Mouse (Mus musculus): Measurements from ENCODE around the gene Tmem150c. TPM values are rescaled to one million over a fixed set of nuclear protein-coding genes. Genes with fewer than 3 reads are reported as not detected.
A peak's percentile ranks its signal among the peaks of the same experiment; 100 is the strongest.

Gene Tmem150c
- total and polyA plus RNA-seq, 3 experiments: 3.9 to 7.7 (median 6.3) TPM

DNA sequence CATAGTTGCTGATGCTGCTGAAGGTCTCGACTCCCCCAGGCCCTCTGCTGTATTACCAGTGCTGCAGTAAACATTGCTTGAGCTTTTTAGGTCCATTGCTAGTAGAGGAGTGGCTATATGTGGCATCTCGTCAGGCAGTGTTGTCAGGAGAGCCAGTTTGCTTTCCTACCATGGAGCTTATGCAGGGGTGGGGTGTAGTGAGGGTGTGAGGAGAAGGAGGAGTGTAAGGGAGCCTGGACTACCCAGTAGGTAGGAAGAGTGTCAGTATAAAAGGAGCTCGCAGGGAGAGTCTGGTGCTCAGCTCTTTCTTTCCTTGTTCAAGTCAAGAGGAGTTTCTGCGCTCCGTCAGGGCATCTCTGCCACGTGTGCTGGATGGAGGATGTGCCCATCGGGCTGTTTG lies 106.9 kb downstream of the Tmem150c start:
- Histone ChIP-seq H3K4me3 (no peak overlapping the region), H3K27me3 (ENCODE audit: control insufficient read depth, insufficient read depth, low read length) (no peaks in the 10 kb centered on the region), H3K79me2 (replicated peaks; ENCODE audit: control insufficient read depth, insufficient read depth, low read length) (peaks cover 6% of the 10 kb centered on the region), H3K27ac (no peak overlapping the region), H3K4me1 (ENCODE audit: control insufficient read depth, insufficient read depth, low read length) (peaks cover 13% of the 10 kb centered on the region), H3K9ac (ENCODE audit: low read depth, low read length) (no peak overlapping the region), H3K36me3 (ENCODE audit: control insufficient read depth, insufficient read depth, low read length) (no peaks in the 10 kb centered on the region)
- no peak for DNase-seq
- 95% methylated on average over 7 of the region's 7 CpGs for WGBS
- TF ChIP-seq CTCF (IDR thresholded peaks at IDR 0.05): no peak
- TF ChIP-seq POLR2A (IDR thresholded peaks at IDR 0.05; ENCODE audit: insufficient read depth, low read depth, low read length): no peak
- no peak for TF ChIP-seq EP300 (IDR thresholded peaks at IDR 0.05; ENCODE audit: insufficient read depth, low read depth, low read length)
- intact Hi-C loops (cut with DNase I): no loop called here

GRCm38 (mm10) chr5:100049904-100050303 lies 109.7 kb downstream of the Tmem150c start:
- Histone ChIP-seq H3K79me2 (replicated peaks; ENCODE audit: control insufficient read depth, insufficient read depth, low read length) (peaks cover 6% of the 10 kb centered on the region), H3K27ac (no peak overlapping the region), H3K4me1 (ENCODE audit: control insufficient read depth, insufficient read depth, low read length) (peaks cover 9% of the 10 kb centered on the region), H3K36me3 (ENCODE audit: control insufficient read depth, insufficient read depth, low read length) (no peaks in the 10 kb centered on the region), H3K9ac (ENCODE audit: low read depth, low read length) (no peak overlapping the region), H3K4me3 (no peak overlapping the region), H3K27me3 (ENCODE audit: control insufficient read depth, insufficient read depth, low read length) (no peaks in the 10 kb centered on the region)
- intact Hi-C loops (cut with DNase I): loop anchor here (10.0 kb wide), 1 partner anchor 795 kb away; no protein-coding TSS in a partner anchor
- DNase-seq: no peak
- TF ChIP-seq CTCF (IDR thresholded peaks at IDR 0.05) (no peak), POLR2A (IDR thresholded peaks at IDR 0.05; ENCODE audit: insufficient read depth, low read depth, low read length) (no peak), EP300 (IDR thresholded peaks at IDR 0.05; ENCODE audit: insufficient read depth, low read depth, low read length) (no peak)
- WGBS: 92% methylated on average over 3 of the region's 3 CpGs

DNA sequence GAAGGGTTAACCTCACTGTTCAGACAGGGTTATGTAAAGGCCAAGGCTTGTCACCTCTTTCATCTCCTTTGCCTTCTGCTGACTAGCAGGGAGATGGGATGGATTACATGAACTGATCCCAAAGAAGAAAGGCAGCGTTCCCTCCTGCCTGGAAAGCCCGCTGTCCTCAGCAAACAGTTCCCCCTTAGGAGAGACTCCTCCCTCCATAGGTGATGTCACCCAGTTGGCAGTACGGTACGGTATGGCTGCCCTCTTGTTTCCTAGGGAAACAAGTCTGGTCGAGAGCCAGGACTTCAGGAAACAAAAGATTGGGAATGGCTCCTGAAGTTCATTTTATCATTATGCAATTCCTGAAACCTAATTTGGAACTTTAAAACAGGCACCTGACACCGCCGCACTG lies 111.7 kb downstream of the Tmem150c start:
- WGBS: 30% methylated on average over 7 of the region's 7 CpGs
- no peak overlapping the region for H3K9ac ChIP-seq (ENCODE audit: low read depth, low read length)
- H3K79me2 ChIP-seq (replicated peaks; ENCODE audit: control insufficient read depth, insufficient read depth, low read length): peaks cover 4% of the 10 kb centered on the region
- H3K27me3 ChIP-seq (ENCODE audit: control insufficient read depth, insufficient read depth, low read length): no peaks in the 10 kb centered on the region
- no peak overlapping the region for H3K27ac ChIP-seq
- intact Hi-C loops (cut with DNase I): loop anchor here (10.0 kb wide), 1 partner anchor 793 kb away; no protein-coding TSS in a partner anchor
- H3K4me3 ChIP-seq: no peak overlapping the region
- no peaks in the 10 kb centered on the region for H3K36me3 ChIP-seq (ENCODE audit: control insufficient read depth, insufficient read depth, low read length)
- H3K4me1 ChIP-seq (ENCODE audit: control insufficient read depth, insufficient read depth, low read length): peaks cover 6% of the 10 kb centered on the region
- TF ChIP-seq EP300 (IDR thresholded peaks at IDR 0.05; ENCODE audit: insufficient read depth, low read depth, low read length) (no peak), POLR2A (IDR thresholded peaks at IDR 0.05; ENCODE audit: insufficient read depth, low read depth, low read length) (no peak), CTCF (IDR thresholded peaks at IDR 0.05) (no peak)
- peak in 1 of 2 experiments; percentile 23 for DNase-seq

DNA sequence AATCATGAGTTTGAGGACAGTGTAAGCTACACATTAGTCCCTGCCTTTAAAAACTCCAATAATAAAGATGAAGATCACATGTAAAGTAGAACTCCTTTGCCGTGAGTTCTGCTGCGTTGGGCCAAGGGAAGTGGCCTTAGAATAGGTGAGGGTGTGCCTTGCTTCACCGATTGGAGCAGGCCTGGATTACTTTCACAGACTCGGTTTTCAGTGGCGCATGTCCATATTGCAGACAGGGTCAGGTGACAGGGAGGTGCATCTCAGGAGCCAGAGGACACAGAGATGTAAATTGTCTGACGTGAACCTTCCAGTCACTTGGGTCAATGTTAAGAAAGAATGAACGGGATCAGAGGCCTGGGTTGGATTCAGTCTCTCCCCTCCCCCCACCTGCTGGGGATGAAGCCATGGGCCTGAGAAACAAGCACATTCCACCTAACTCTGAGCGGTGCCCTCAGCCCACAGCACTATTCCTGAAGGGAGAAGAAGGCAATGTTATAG lies 112.4 kb downstream of the Tmem150c start:
- no peak overlapping the region for H3K27ac ChIP-seq
- H3K79me2 ChIP-seq (replicated peaks; ENCODE audit: control insufficient read depth, insufficient read depth, low read length): peaks cover 2% of the 10 kb centered on the region
- intact Hi-C loops (cut with DNase I): loop anchor here (10.0 kb wide), 1 partner anchor 792 kb away; no protein-coding TSS in a partner anchor
- DNase-seq: no peak
- no peak overlapping the region for H3K4me3 ChIP-seq
- H3K27me3 ChIP-seq (ENCODE audit: control insufficient read depth, insufficient read depth, low read length): no peaks in the 10 kb centered on the region
- H3K9ac ChIP-seq (ENCODE audit: low read depth, low read length): no peak overlapping the region
- 69% methylated on average over 8 of the region's 8 CpGs for WGBS
- H3K4me1 ChIP-seq (ENCODE audit: control insufficient read depth, insufficient read depth, low read length): peaks cover 6% of the 10 kb centered on the region
- TF ChIP-seq CTCF (IDR thresholded peaks at IDR 0.05) (no peak), EP300 (IDR thresholded peaks at IDR 0.05; ENCODE audit: insufficient read depth, low read depth, low read length) (no peak), POLR2A (IDR thresholded peaks at IDR 0.05; ENCODE audit: insufficient read depth, low read depth, low read length) (no peak)
- no peaks in the 10 kb centered on the region for H3K36me3 ChIP-seq (ENCODE audit: control insufficient read depth, insufficient read depth, low read length)

GRCm38 (mm10) chr5:100046096-100046495 lies 113.5 kb downstream of the Tmem150c start:
- intact Hi-C loops (cut with DNase I): loop anchor here (10.0 kb wide), 1 partner anchor 791 kb away; no protein-coding TSS in a partner anchor
- WGBS: 82% methylated on average over 3 of the region's 3 CpGs
- no peak for TF ChIP-seq POLR2A (IDR thresholded peaks at IDR 0.05; ENCODE audit: insufficient read depth, low read depth, low read length)
- TF ChIP-seq CTCF (IDR thresholded peaks at IDR 0.05): no peak
- TF ChIP-seq EP300 (IDR thresholded peaks at IDR 0.05; ENCODE audit: insufficient read depth, low read depth, low read length): no peak
- H3K9ac ChIP-seq (ENCODE audit: low read depth, low read length): no peak overlapping the region
- peaks cover 6% of the 10 kb centered on the region for H3K4me1 ChIP-seq (ENCODE audit: control insufficient read depth, insufficient read depth, low read length)
- peaks cover 4% of the 10 kb centered on the region for H3K79me2 ChIP-seq (replicated peaks; ENCODE audit: control insufficient read depth, insufficient read depth, low read length)
- no peaks in the 10 kb centered on the region for H3K27me3 ChIP-seq (ENCODE audit: control insufficient read depth, insufficient read depth, low read length)
- no peak for DNase-seq
- H3K27ac ChIP-seq: no peak overlapping the region
- no peaks in the 10 kb centered on the region for H3K36me3 ChIP-seq (ENCODE audit: control insufficient read depth, insufficient read depth, low read length)
- H3K4me3 ChIP-seq: no peak overlapping the region

DNA sequence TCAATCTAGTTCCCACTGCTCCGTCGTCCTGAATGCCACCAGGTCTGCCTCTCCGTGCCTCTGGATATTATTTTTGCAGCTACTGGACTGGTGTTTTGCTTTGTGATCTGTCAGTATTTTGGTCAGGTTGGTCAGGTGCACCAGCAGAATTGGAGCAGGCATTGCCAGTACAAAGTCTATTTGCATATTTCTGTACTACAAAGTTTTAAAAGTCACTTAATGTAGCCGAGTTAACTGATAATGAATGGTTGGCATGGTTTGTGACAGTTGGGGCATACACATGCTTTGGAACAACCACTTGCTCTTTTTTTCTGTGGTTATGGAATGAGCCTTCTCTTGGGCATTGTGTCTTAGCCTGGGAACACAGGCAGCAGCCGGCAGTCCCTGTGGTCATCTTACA lies 115.0 kb downstream of the Tmem150c start:
- H3K79me2 ChIP-seq (replicated peaks; ENCODE audit: control insufficient read depth, insufficient read depth, low read length): peaks cover 7% of the 10 kb centered on the region
- WGBS: 59% methylated on average over 5 of the region's 5 CpGs
- H3K4me1 ChIP-seq (ENCODE audit: control insufficient read depth, insufficient read depth, low read length): peaks cover 6% of the 10 kb centered on the region
- DNase-seq: no peak
- H3K9ac ChIP-seq (ENCODE audit: low read depth, low read length): no peak overlapping the region
- no peaks in the 10 kb centered on the region for H3K36me3 ChIP-seq (ENCODE audit: control insufficient read depth, insufficient read depth, low read length)
- H3K4me3 ChIP-seq: no peak overlapping the region
- H3K27ac ChIP-seq: no peak overlapping the region
- no peaks in the 10 kb centered on the region for H3K27me3 ChIP-seq (ENCODE audit: control insufficient read depth, insufficient read depth, low read length)
- TF ChIP-seq POLR2A (IDR thresholded peaks at IDR 0.05; ENCODE audit: insufficient read depth, low read depth, low read length) (no peak), CTCF (IDR thresholded peaks at IDR 0.05) (no peak)
- intact Hi-C loops (cut with DNase I): loop anchor here (10.0 kb wide), 1 partner anchor 790 kb away; no protein-coding TSS in a partner anchor

All from heart, adult 2 months (tissue).